Comparison of ENCODE assay signal across 1 mouse cellular context in the genomic region with DNA sequence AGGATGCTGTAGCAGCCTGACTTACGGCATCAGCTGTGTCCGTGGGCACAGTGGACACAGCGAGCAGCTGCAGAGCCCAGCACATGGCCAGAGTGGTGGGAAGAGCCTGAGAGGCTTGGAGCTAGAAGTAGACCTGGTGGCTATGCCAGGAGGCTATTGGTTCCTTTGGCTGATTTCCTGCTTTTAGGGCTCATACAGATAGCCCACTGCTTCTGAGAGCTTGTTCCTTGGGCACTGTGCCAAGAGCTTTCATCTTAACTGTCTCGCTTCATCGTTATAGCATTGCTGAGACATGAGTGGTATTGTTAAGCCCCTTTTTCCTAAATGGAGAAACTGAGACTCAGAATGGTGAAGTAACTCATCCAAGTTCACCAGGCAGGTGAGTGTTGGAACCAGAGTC.
TF ChIP-seq lines count a peak whose summit lies in the region.

No protein-coding gene starts in this region.

TF ChIP-seq in MEL, 35 proteins besides CTCF, POLR2A, EP300 and RAD21 (continued from another document):
- no peak for TF ChIP-seq ETS1 (IDR thresholded peaks at IDR 0.05; ENCODE audit: low read depth, low read length)
- TF ChIP-seq SIN3A (IDR thresholded peaks at IDR 0.05; ENCODE audit: low read length), result no peak
- TF ChIP-seq POLR2AphosphoS5 (IDR thresholded peaks at IDR 0.05; ENCODE audit: borderline replicate concordance, low read depth, low read length), result no peak
- TF ChIP-seq MXI1 (IDR thresholded peaks at IDR 0.05; ENCODE audit: low read depth, low read length), result no peak
